Mouse (Mus musculus): ENCODE measurements at regions not wholly inside any gene's neighbourhood (a gene's known extent, or its start where the extent isn't known, plus 50 kb on each side); places are given as distances from the start of the nearest gene placed in this dataset.
"Not testable (repeated sequence)": the region's sequence is repeated elsewhere in the genome, so short reads cannot be mapped to it uniquely, and the experiment has no call there.

DNA sequence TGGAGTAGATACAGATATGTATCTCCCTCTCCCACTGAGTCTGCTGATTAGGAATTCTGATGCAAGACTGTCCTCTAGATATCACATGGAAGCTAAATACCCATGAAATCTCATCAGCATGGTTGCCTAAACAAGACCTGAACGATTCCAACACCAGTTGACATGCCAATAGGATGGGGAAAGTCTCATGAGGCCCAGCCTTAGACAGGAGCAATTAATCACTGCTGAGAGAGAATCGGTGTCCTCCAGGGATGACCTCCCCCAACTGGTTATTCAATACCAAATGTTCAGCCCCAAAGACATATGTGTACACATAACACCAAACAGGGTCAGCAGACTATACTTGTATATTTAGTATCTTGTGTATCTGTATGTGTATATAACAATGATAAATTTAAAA is 314.5 kb upstream of the Pkdcc start:
- Histone ChIP-seq H3K27me3 (ENCODE audit: control insufficient read depth, insufficient read depth, low read length) (no peaks in the 10 kb centered on the region), H3K36me3 (ENCODE audit: control insufficient read depth, insufficient read depth, low read length) (no peaks in the 10 kb centered on the region), H3K4me3 (ENCODE audit: low read depth, low read length) (no peak overlapping the region), H3K27ac (replicated peaks) (no peak overlapping the region), H3K4me1 (replicated peaks; ENCODE audit: control insufficient read depth, insufficient read depth) (no peaks in the 10 kb centered on the region), H3K4me2 (replicated peaks; ENCODE audit: low read depth) (no peak overlapping the region), H3K9me3 (ENCODE audit: control insufficient read depth, low read length) (no peaks in the 10 kb centered on the region), H3K9ac (ENCODE audit: low read length) (no peak overlapping the region)
- DNase-seq (ENCODE audit: low spot score) (no peak), ATAC-seq (ENCODE audit: low FRiP score, low TSS enrichment) (no peak)
- TF ChIP-seq CTCF (IDR thresholded peaks at IDR 0.05; ENCODE audit: low read depth) (no peak), EP300 (optimal IDR thresholded peaks at IDR 0.05) (no peak)
- WGBS, result 35% methylated on average over 2 of the region's 2 CpGs

DNA sequence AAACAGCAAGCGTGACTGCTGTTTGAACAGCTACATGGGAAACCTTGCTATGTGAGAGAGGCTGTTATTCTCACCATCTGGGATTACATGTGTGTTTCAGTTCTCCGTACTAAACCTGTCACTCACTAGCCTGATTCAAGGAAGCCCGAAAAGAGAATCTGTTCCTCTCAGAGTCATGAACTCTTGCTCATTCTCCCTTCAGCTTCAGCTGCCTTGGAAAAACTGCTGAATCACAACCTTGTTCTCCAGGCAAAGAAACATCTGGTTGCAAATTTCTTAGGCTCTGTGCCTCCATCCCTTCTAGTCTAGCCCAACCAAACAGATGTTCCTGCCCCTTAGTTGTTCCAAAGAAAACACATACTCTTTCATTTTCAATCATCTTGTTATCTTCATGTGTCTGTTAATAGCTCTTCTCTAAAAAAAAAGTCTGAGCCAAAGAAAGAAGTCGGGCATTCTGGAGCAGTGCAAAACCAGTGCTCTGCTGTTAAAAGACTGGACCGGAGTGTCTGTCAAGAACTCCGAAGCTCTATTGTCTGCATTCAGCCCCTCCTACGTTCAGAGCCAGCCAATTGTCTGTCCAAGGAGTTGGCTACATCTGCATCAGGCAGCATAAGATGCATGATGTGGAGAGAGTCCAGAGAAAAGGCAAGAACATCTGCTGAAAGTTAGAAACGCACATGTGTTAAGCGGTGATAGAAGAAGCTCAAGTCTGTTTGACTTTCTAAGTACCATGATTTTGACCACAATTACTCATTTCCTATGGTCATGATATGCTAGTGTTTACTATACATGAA is 313.8 kb upstream of the Pkdcc start:
- no peaks in the 10 kb centered on the region for H3K36me3 ChIP-seq (ENCODE audit: control insufficient read depth, insufficient read depth, low read length)
- DNase-seq (ENCODE audit: low spot score), result no peak
- ATAC-seq (ENCODE audit: low FRiP score, low TSS enrichment), result no peak

DNA sequence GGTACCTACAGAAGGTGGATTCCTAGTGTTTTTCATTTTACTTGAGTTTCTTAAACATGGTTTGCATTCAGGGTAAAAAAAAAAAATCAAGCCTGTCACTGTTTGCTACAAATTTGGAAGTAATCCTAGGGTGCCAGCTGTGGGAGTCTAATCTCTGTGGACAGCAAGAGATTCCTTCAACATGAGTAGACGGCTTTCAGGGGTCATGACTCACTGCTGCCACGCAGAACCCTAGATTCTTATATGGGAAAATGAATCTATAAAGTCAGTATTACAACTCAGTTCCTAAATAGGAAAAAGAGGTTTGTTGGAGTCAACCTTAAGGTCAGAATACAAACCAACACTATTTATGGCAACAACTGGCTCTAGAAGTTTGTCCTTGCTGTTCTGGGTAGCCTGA is 310.1 kb upstream of the Pkdcc start:
- Histone ChIP-seq H3K4me3 (ENCODE audit: low read depth, low read length) (no peak overlapping the region), H3K9me3 (ENCODE audit: control insufficient read depth, low read length) (no peaks in the 10 kb centered on the region), H3K9ac (ENCODE audit: low read length) (no peak overlapping the region), H3K27ac (replicated peaks) (no peak overlapping the region), H3K4me1 (replicated peaks; ENCODE audit: control insufficient read depth, insufficient read depth) (no peaks in the 10 kb centered on the region), H3K27me3 (ENCODE audit: control insufficient read depth, insufficient read depth, low read length) (no peaks in the 10 kb centered on the region), H3K4me2 (replicated peaks; ENCODE audit: low read depth) (no peak overlapping the region), H3K36me3 (ENCODE audit: control insufficient read depth, insufficient read depth, low read length) (no peaks in the 10 kb centered on the region)
- TF ChIP-seq CTCF (IDR thresholded peaks at IDR 0.05; ENCODE audit: low read depth), result no peak
- no peak for TF ChIP-seq EP300 (optimal IDR thresholded peaks at IDR 0.05)
- WGBS, result 76% methylated on average over 2 of the region's 2 CpGs
- no peak for DNase-seq (ENCODE audit: low spot score)
- no peak for ATAC-seq (ENCODE audit: low FRiP score, low TSS enrichment)

More for the DNA sequence above, 313.8 kb upstream of the Pkdcc start:
- Histone ChIP-seq H3K27me3 (ENCODE audit: control insufficient read depth, insufficient read depth, low read length) (no peaks in the 10 kb centered on the region), H3K9me3 (ENCODE audit: control insufficient read depth, low read length) (no peaks in the 10 kb centered on the region), H3K4me3 (ENCODE audit: low read depth, low read length) (no peak overlapping the region), H3K9ac (ENCODE audit: low read length) (no peak overlapping the region), H3K4me2 (replicated peaks; ENCODE audit: low read depth) (no peak overlapping the region), H3K4me1 (replicated peaks; ENCODE audit: control insufficient read depth, insufficient read depth) (no peaks in the 10 kb centered on the region), H3K27ac (replicated peaks) (no peak overlapping the region)
- no peak for TF ChIP-seq CTCF (IDR thresholded peaks at IDR 0.05; ENCODE audit: low read depth)
- no peak for TF ChIP-seq EP300 (optimal IDR thresholded peaks at IDR 0.05)
- 49% methylated on average over 9 of the region's 9 CpGs for WGBS

- TF ChIP-seq EP300 (optimal IDR thresholded peaks at IDR 0.05) (no peak), CTCF (IDR thresholded peaks at IDR 0.05; ENCODE audit: low read depth) (no peak)
Measured at GRCm38 (mm10) chr17:82905483-82905882, 309.6 kb upstream of the Pkdcc start.

DNA sequence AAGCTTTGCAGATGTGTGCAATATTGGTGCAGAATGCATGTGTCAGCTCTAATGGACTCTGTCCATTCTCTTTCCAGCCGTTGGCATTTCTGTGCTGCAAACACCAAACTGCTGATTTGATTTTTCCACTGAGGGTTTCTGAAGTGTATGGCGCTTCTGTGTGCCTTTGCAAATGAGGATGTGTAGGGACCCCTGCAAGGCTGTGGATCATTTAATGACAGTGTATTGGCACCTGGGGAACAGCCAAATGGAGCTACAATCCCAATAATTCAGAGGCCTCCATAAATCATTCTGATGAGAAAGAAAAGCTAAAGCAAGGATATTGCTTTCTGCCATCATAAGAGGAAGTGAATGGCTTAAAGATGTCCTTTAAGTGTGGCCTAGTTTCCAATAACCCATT is 305.9 kb upstream of the Pkdcc start:
- no peak overlapping the region for H3K27ac ChIP-seq (replicated peaks)
- ATAC-seq (ENCODE audit: low FRiP score, low TSS enrichment), result no peak
- H3K4me2 ChIP-seq (replicated peaks; ENCODE audit: low read depth), result no peak overlapping the region
- H3K9ac ChIP-seq (ENCODE audit: low read length), result no peak overlapping the region
- DNase-seq (ENCODE audit: low spot score), result no peak
- no peaks in the 10 kb centered on the region for H3K9me3 ChIP-seq (ENCODE audit: control insufficient read depth, low read length)
- H3K27me3 ChIP-seq (ENCODE audit: control insufficient read depth, insufficient read depth, low read length), result no peaks in the 10 kb centered on the region
- no peaks in the 10 kb centered on the region for H3K36me3 ChIP-seq (ENCODE audit: control insufficient read depth, insufficient read depth, low read length)
- H3K4me1 ChIP-seq (replicated peaks; ENCODE audit: control insufficient read depth, insufficient read depth), result no peaks in the 10 kb centered on the region
- WGBS, result 58% methylated on average over 2 of the region's 2 CpGs
- H3K4me3 ChIP-seq (ENCODE audit: low read depth, low read length), result no peak overlapping the region
- no peak for TF ChIP-seq EP300 (optimal IDR thresholded peaks at IDR 0.05)
- TF ChIP-seq CTCF (IDR thresholded peaks at IDR 0.05; ENCODE audit: low read depth), result no peak

More at GRCm38 (mm10) chr17:82905483-82905882, 309.6 kb upstream of the Pkdcc start:
- H3K4me3 ChIP-seq (ENCODE audit: low read depth, low read length), result no peak overlapping the region
- H3K9me3 ChIP-seq (ENCODE audit: control insufficient read depth, low read length), result no peaks in the 10 kb centered on the region
- H3K27me3 ChIP-seq (ENCODE audit: control insufficient read depth, insufficient read depth, low read length), result no peaks in the 10 kb centered on the region
- no peak for ATAC-seq (ENCODE audit: low FRiP score, low TSS enrichment)
- no peak overlapping the region for H3K9ac ChIP-seq (ENCODE audit: low read length)
- H3K36me3 ChIP-seq (ENCODE audit: control insufficient read depth, insufficient read depth, low read length), result no peaks in the 10 kb centered on the region
- 60% methylated on average over 3 of the region's 3 CpGs for WGBS
- no peak overlapping the region for H3K4me2 ChIP-seq (replicated peaks; ENCODE audit: low read depth)
- H3K4me1 ChIP-seq (replicated peaks; ENCODE audit: control insufficient read depth, insufficient read depth), result no peaks in the 10 kb centered on the region
- no peak overlapping the region for H3K27ac ChIP-seq (replicated peaks)
- DNase-seq (ENCODE audit: low spot score), result no peak

- not testable (repeated sequence) for H3K4me2 ChIP-seq (replicated peaks; ENCODE audit: low read depth); H3K36me3 ChIP-seq (ENCODE audit: control insufficient read depth, insufficient read depth, low read length); H3K27me3 ChIP-seq (ENCODE audit: control insufficient read depth, insufficient read depth, low read length); ATAC-seq (ENCODE audit: low FRiP score, low TSS enrichment); H3K9ac ChIP-seq (ENCODE audit: low read length); H3K27ac ChIP-seq (replicated peaks); H3K9me3 ChIP-seq (ENCODE audit: control insufficient read depth, low read length); H3K4me3 ChIP-seq (ENCODE audit: low read depth, low read length); H3K4me1 ChIP-seq (replicated peaks; ENCODE audit: control insufficient read depth, insufficient read depth); DNase-seq (ENCODE audit: low spot score)
- WGBS, result 58% methylated on average over 4 of the region's 4 CpGs
Measured at GRCm38 (mm10) chr17:82922986-82923385, 292.1 kb upstream of the Pkdcc start.

Measured in stomach, postnatal 0 days (tissue).